Mouse (Mus musculus) layer of hippocampus, adult 8-10 months (tissue): ENCODE measurements at regions not wholly inside any gene's neighbourhood (a gene's known extent, or its start where the extent isn't known, plus 50 kb on each side); places are given as distances from the start of the nearest gene placed in this dataset.
"Not testable (repeated sequence)": the region's sequence is repeated elsewhere in the genome, so short reads cannot be mapped to it uniquely, and the experiment has no call there.

Experiments used
- DNase-seq, 2 experiments: peaks; one replicate each; pipeline ENCODE4 v3.0.0; 2022; ENCODE audit warnings: low spot score in 2 of 2

DNA sequence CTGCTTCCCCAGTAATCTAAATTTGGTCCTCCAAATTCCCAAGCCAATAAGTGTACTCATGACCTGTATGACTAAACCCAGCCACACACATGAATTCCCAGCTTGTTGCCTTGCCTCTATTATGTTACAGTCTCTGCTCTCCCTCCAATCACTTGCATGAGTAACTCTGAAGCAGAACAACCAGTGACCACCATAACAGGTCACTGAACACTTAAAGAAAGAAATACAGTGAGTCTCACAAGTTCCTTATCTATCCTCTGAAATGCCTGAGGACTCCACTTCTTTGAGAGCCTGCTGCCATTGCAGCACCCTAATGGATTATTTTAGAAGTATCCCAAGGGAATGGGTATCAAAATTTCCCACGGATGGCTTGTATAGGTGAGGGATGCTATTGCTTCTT lies 909.7 kb downstream of the Sorcs3 start:
- DNase-seq = no peak

DNA sequence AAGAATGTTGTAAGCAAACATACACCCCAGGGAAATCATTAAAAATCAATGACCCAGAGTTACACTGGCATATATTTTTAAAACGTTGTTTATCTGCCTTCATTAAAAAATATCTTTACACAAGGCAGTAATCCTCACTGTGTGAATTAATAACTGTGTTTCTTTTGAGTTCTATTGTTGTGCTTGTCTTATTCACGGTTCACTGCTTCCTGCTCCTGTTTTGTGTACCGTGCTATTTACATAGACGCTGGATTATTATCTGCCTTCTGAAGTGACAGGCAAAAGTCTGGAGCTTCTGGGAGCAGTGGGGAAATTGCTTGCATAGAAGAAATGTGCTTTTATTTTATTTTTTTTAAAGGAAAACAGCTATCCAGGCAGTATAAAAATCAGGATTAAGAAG lies 925.8 kb downstream of the Sorcs3 start:
- no peak for DNase-seq

DNA sequence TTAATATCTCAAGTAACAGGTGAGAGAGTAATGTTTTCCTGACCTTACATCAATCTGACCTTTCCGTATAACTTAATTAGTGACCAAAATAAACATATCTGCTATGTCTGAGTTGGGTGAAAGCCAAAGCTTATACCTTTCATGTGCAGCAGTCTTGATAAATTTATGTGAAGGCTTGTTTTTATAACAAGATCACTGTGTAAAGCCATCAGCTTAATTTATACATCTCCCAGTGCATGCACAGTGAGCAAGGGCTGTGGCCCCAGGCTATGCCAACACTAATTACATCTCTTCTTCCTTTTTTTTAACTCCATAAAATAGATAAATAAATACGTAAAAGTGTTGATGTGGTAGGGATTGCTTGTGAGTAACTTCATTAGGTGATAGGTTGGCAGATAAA lies 966.3 kb downstream of the Sorcs3 start:
- no peak for DNase-seq

DNA sequence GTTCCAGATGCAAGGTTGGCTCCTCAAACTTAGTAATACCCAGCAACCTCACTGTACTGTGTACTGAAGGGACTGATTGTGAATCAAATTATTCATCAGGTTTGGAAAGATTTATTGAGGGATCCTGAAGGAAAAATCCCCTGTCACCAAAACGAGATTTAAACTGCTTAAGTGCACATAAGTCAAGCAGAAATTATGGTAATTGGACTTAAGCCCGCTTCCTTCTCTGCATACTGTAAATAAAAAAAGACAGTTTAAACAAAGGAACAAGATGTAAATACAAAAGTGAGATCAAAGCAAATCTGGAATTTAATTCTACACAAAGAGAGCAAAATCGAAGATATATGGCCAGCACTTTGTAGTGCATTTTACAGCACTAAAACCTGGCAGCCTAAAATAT lies 1002.1 kb downstream of the Sorcs3 start:
- no peak for DNase-seq

DNA sequence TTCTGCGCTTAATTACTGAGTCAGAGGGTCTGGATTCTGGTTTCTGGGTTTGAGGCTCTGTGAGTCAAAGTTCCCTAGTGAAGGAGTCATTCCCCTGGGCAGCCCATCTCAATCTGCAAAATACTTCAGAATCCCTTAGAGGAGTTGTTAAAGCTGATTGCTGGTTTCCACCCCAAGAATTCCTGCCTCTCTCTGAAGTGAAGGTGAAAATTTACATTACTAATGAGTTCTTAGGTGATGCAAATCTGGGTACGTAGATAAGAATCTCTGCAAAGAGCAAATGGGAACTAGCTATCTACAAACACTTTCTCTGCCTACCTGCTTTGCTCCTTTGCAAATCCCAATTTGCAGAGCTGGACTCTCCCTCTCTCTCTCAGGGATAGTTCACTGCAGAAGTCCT lies 1036.8 kb downstream of the Sorcs3 start:
- no peak for DNase-seq

DNA sequence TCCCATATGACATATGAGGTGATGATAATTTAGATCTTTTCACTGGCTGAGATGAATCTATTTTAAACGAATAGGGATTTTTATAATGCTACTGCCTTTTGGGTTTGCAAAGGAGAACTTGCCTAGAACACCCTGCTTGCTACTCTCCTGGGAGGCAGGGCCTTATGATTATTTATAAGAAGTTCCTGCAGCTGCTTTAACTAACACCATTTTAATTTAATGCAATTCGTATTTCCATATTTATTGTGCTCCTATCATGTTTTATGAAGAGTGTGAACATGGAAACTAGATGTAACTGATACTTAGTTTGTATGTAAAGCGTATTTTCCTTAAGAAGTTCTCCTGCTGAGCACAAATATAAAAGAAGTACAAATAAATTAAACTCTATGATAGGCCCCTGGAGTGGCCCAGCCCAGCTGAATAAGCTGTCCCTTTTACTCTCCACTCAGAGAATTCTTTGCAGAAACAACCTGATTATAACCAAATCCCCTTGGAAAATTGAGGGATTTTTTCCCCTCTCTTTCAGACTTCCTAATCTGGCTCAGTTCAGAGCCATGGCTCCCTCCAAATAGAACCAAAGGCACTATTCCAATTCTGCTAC lies 1039.4 kb downstream of the Sorcs3 start:
- DNase-seq = no peak

DNA sequence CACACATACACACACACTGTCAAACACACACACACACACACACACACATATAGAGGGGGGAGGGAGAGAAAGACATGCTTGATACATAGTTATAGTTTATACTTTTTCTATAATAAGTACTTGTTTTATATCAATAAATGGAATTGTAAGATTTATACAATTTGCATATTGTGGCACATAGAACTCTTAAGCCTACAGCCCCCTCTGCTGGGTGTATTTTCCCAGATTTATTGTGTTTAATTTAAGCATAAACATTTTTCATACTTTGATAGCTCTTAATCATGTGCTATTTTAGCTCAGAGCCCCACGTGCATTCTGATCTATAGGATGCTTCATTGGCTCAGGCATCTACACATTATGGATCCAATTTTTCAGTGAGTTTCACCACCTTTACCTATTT lies 1058.8 kb downstream of the Sorcs3 start:
- peak in 1 of 2 experiments; percentile 11 for DNase-seq

DNA sequence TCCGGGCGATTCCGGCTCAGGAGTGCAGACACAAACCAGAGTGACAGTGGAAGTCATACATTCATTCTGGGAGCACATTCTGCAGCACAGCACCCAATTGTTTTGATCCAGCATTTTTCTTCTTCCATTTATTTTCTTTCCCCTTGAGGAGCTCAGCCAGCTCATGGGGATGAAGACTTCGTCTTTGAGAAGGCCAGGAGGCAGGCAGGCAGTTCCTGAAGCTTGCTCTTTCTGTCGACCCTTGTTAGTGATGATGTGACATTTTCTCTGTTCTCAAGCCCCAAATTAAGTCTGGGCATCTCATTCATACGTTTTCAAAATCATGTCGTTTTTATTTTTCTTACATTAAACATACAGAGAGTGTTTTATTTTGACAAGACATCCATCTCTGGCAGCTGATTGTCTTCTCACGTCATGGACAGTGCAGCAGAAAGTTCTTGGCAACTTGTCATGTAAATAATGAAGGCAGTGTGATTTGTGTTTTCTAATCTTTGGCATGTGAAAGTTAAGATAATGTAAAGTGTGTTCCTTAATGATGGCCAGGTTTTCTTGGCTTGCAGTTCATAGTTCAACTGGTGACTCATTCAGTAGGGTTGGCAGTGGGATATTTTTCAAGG lies 1062.1 kb downstream of the Sorcs3 start:
- no peak for DNase-seq

DNA sequence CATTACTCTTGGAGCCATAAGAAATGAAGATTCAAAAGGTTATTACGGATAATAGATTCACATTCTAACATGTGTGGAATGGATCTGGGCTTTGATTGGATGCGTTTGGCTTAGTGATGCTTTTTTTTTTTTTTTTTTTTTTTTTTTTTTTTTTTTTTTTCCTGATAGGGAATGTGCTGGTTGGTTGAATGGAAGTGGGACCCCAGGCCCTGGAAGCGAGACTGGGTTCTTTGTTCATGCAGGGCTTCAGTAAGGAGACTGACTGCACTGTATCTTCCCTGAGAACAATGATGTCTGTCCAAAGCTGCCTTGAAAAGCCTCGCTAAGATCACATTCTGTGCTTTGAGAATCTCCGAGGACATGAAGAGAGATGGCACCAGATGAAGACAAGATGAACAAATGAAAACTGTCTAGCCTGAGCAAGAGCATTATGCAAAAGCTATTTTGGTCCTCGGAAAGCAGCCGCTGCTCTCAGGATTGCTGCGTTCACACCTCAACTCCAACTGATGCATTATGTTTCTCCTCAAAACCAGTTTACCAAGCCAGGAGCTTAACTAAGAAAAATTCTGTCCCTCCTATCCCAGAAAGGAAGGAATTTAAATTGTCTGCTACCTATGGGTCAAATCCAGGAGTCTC lies 1076.9 kb downstream of the Sorcs3 start:
- DNase-seq = no peak

DNA sequence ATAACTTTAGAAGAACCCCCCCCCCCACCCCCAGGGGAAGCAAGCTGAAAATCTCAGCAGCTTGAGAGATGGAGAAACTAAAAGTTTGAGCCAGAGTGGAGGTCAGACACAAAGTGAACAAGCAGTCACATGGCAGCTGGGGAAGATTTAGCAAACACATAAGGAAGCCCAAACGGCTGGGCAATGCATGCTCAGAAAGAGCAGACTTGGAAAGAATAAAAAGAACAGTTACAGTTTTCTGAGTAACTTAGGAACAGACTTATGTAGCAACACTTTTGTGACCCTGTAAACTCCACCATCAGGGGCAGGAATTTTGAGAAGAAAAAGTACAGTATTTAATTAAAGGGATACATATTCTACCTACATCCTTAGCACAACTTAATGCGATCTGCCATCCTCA lies 1089.2 kb downstream of the Sorcs3 start:
- no peak for DNase-seq

DNA sequence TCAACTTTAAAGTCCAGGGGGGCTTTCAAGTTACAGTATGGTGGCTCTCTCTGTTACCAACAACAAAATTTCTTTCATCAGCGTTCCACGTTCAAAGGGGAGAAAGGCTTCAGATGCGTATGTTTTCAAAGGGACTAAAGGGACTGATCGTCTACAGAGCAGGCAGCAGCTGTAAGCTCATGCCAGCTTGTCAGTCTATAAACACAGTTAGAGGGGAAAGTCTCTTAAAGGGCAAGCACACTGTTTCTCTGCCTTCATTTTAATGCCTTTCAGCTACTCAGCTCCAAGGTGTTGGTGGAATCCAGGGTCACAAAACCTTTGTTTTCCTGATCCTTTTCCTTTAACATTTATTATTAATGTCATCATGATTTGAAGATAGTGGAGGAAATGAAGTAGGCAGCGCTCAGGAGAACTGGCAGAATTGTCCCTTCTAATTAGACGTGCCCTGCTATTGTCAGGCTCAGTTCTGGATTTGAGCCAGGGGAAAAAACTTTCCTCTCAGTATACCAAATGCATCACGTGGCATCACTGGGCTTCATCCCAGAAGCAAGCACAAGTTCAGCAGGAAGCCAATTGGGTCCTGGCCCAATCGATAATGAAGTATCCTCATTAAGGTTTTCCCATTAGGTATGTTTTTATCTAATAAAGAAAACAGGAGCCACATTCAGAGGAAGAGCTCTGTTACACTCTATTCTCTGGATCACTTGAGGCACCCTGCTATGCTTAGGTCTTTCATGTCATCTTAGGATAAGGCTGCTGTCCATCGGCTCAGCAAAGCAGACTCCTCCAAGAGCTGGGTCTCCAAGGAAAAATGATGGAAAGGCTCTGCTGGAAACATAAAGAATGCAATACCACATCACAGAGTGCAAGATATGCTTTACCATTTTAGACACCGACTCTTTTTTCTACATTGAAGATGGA lies 1093.8 kb downstream of the Sorcs3 start:
- peak; percentile 11 to 20 for DNase-seq

DNA sequence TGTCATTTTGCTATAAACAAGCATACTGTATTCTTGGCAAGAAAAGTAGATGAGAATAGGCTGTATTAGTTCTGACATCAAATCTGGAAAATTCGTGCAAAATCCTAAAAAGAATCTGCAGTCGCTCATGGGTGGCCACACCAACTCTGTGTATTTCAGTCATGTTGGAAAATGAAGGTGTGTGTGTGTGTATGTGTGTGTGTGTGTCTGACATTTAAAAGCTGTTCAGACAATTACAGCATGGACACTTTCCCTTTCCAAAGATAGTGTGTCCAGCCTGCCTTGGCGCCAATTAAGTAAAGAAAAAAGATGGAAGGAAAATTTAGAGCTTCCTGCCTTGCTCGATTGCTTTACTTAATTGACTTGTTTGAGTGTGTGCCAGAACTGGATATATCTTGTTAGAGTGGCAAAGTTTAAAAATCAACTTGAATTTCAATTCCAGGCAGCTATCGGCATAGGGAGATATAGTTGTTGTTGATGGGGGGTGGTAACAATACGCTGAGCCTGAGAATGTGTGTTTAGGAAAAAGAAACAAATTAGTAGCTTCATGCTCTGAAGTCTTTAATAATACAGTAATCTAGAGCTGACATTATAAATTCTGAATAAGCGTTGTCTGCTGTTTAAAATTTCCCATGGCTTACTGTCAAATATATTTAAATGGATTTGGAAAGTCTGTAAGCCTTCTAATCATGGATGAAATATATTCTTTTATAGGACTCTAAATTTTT lies 1095.7 kb downstream of the Sorcs3 start:
- no peak for DNase-seq

DNA sequence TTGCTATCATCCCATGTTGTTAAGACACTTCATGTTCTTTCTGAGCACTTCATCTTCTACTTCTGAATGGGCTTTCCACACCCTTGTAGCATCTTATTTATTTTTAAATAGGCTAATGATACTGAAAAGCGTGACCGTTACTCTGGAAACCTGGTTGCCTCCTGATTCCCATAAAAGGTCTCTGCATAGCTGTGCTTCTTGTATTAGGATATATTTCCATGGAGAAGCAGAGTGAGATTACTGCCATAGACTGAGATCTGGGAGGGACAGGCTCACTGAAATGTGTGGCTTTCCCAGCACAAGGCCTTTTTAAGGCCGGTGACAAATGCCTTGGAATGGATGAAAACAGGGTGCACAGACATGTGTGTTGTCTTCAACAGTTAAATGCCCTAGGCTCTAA lies 1100.0 kb downstream of the Sorcs3 start:
- DNase-seq = no peak

DNA sequence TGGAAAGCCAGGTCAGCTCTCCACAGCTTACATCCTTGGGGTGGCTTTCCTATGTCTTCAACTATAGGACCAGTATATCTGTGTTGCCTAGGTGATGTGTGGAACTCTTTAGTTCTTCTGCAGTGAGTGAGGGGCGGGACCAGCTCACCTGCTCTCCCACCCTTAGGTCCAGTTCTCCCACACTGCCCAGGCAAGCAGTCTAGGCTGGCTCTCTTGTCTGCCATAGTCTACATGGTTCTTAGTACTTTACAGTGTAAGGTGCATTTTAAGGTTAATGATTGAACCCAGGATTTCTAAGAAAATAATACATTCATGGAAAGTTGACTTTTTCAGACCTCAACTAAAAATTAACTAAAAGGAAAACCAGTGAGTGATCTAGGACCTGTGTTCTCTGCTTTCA lies 1108.4 kb downstream of the Sorcs3 start:
- no peak for DNase-seq

DNA sequence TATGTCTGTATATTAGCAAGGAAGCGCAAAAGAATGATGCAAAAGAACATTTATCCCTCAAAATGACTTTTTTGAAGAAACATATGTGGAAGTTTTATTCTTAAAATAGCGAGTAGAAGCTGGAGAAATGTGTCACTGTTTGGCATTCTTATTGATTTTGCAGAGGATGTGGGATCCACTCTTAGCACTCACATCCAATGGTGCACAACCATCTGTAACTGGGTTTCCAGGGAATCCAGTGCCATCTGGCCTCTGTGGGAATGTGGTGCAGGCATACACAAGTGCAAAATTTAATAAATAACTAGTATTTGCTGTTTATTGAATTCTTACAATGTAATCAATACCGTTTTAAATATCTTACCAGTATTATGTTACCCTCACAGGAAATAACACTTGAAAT lies 1153.8 kb downstream of the Sorcs3 start:
- peak; percentile 56 to 65 for DNase-seq

DNA sequence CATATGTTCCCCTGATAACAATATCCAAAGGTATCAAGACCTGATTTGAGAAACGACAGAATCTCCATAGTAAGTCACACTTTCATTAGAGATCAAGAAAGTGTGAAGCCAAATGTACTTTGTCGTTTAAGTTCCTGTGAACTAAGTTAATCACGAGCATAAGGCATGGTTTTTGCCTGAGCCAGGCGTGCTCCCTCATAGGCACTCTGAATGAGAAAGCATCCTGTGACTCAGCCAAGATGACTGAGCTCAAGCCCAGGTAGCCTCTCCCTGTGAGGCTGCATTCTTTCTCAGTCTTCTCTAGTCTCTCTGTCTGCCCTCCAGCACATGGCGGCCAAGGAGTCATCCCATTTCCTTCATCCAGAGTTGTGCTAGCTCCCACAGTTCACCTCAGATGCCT lies 1154.9 kb downstream of the Sorcs3 start:
- DNase-seq = no peak

DNA sequence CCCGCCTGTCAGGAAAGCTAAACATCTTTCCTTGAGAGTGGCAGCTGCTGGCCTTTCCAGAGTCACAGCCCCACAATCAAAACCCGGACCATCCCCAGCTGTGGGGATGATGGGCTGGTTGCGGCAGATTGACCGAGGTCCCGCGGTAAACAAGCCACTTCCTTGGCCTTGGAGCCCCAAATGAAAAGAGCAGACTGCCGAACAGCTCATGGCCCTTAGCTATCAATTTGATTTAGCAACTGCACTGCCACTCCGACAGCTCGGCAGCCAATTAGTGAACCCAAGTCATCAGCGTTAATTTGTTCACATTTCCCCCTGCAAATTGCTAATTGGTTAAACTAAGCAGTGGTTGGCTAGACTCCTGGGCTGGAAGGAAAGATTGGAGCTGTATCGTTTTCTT lies 1155.3 kb downstream of the Sorcs3 start:
- not testable (repeated sequence) for DNase-seq

DNA sequence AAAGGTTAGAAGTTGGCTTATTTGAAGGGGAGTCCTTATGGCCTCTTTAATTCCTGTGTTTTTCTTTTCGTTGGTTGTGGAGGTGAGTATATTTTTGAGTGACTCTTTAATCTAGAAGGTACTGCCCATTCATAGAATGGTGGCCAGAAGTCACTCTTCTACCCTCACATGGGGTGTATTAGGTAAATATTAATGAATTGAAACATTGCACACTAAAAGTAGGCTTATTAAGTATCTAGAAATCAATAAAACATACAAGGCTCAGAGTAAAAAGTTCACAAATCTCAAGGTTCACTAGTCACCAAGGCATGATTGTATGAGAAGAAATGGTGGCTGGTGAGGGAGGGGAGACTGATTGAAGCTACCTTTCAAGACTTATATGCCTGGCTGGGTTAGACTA lies 1167.1 kb downstream of the Sorcs3 start:
- DNase-seq = no peak

DNA sequence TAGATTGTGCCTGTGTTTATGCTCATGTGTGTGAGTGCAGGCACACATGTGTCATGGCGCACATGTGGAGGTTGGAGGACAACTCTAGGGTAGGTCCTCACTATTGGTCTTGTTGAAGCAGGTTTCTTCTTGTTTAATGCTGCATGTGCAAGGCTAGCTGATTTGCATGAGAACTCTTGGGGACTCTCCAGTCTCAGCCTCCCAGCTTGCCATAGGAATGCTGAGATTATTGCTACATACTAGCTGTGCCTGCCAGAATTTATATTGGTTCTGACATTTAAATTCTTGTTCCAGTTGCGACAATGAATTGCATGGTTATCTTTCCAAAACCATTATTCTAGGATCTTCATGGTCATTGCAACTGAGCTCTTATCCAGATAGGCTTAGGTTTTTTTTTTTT lies 1168.5 kb downstream of the Sorcs3 start:
- no peak for DNase-seq

DNA sequence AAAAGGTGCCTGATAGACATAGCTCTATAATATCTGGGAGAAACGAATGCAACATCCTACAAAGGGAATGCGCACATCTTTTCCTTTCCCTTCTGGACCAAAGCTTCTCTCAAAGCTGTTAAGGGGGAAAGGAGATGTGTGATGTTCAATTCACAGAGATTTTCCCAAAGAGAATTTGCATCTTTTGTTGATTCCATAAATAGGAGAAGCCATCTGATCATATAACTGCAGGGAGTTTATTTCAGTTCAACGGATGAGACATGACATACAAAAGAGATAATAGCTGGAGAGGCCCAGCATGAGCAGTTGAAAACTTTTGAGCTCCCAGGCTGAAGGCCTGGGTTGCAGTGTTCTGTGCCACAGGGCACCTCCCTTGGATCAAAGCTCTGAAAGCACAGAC lies 1169.1 kb downstream of the Sorcs3 start:
- no peak for DNase-seq
